Mouse (Mus musculus): Measurements from ENCODE around the gene Isy1. TPM values are rescaled to one million over a fixed set of nuclear protein-coding genes. Genes with fewer than 3 reads are reported as not detected.
"Not testable (repeated sequence)": the region's sequence is repeated elsewhere in the genome, so short reads cannot be mapped to it uniquely, and the experiment has no call there.

The Isy1 gene
- polyA plus RNA-seq, 2 experiments = 41.8 to 51.5 TPM

DNA sequence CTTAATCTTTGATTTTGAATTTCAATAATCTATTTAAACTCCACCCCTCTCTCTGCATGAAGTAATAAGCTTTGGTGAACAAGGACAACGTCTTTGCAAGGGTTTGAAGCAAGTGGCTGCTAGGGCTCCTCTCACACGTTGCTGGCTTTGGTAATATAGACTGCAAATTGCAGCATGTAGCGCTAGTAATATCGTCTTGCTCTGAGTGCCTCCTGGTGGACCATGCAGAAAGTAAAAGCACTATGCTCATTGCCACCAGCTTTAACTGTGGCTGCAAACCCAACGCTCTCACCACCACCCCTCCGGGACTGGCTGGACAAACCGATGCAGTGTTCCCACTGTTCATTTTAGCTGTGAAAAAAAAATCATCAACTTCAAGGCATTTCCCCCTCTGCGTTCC is 68.0 kb downstream of the Isy1 start:
- no peak for TF ChIP-seq POLR2A (IDR thresholded peaks at IDR 0.05; ENCODE audit: borderline replicate concordance, extremely low read depth, insufficient read depth, insufficient read length)
- H3K4me3 ChIP-seq (replicated peaks; ENCODE audit: low read length) = no peak overlapping the region
- H3K9me3 ChIP-seq (ENCODE audit: control insufficient read depth, low read length) = no peaks in the 10 kb centered on the region
- peak; percentile 15 for DNase-seq (ENCODE audit: low spot score)
- H3K9ac ChIP-seq (ENCODE audit: low read depth, low read length, severe bottlenecking) = no peak overlapping the region
- H3K4me1 ChIP-seq (ENCODE audit: control insufficient read depth, insufficient read depth, low read length) = no peaks in the 10 kb centered on the region
- no peaks in the 10 kb centered on the region for H3K36me3 ChIP-seq (ENCODE audit: control insufficient read depth, insufficient read depth, low read length)
- H3K4me2 ChIP-seq (replicated peaks; ENCODE audit: low read depth, low read length, severe bottlenecking) = no peak overlapping the region
- WGBS = 47% methylated on average over 8 of the region's 8 CpGs
- no peaks in the 10 kb centered on the region for H3K27me3 ChIP-seq (ENCODE audit: control insufficient read depth, insufficient read depth, low read length)
- ATAC-seq (ENCODE audit: low FRiP score, low read depth) = no peak
- no peak overlapping the region for H3K27ac ChIP-seq (replicated peaks; ENCODE audit: low read depth, low read length)

DNA sequence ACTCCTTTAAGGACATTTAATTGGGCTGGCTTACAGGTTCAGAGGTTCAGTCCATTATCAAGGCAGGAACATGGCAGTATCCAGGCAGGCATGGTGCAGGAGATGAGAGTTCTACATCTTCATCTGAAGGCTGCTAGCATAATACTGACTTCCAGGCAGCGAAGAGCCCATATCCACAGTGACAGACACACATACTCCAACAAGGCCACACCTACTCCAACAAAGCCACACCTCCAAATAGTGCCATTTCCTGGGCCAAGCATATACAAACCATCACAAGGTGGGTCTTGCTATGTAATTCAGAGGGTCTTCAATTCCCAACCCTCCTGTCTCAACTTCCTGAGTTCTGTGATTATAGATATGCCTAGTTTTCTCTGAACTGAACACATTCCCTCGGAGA is 74.3 kb downstream of the Isy1 start:
- 95% methylated on average over 2 of the region's 2 CpGs for WGBS
- H3K36me3 ChIP-seq (ENCODE audit: control insufficient read depth, insufficient read depth, low read length); H3K9me3 ChIP-seq (ENCODE audit: control insufficient read depth, low read length); H3K27ac ChIP-seq (replicated peaks; ENCODE audit: low read depth, low read length); H3K4me2 ChIP-seq (replicated peaks; ENCODE audit: low read depth, low read length, severe bottlenecking); H3K27me3 ChIP-seq (ENCODE audit: control insufficient read depth, insufficient read depth, low read length); H3K4me3 ChIP-seq (replicated peaks; ENCODE audit: low read length); H3K4me1 ChIP-seq (ENCODE audit: control insufficient read depth, insufficient read depth, low read length); H3K9ac ChIP-seq (ENCODE audit: low read depth, low read length, severe bottlenecking); DNase-seq (ENCODE audit: low spot score); ATAC-seq (ENCODE audit: low FRiP score, low read depth): not testable (repeated sequence)

Other genes starting within 250 kb of the Isy1 start
- 5.1 and 5.7 TPM in 2 replicates for gene Prokr1, start 248.1 kb downstream of the Isy1 start, polyA plus RNA-seq (2012; rRNA removed)
- 4.4 and 4.7 TPM in 2 replicates for gene Prokr1, start 248.1 kb downstream of the Isy1 start, polyA plus RNA-seq (2014; fragmentation: Nextera tagmentation; extraction: Ambion mirVana)
- 7.5 and 10.3 TPM in 2 replicates for gene Aplf, start 166.6 kb downstream of the Isy1 start, polyA plus RNA-seq (2012; rRNA removed)
- gene Aplf, start 166.6 kb downstream of the Isy1 start, polyA plus RNA-seq (2014; fragmentation: Nextera tagmentation; extraction: Ambion mirVana) = 14.3 and 16.2 TPM in 2 replicates
- 0.98 and 1.3 TPM in 2 replicates for gene Efcc1, start 107.9 kb downstream of the Isy1 start, polyA plus RNA-seq (2012; rRNA removed)
- 0.64 and 0.80 TPM in 2 replicates for gene Efcc1, start 107.9 kb downstream of the Isy1 start, polyA plus RNA-seq (2014; fragmentation: Nextera tagmentation; extraction: Ambion mirVana)
- 1.4 and 2.5 TPM in 2 replicates for gene Gp9, start 60.7 kb downstream of the Isy1 start, polyA plus RNA-seq (2012; rRNA removed)
- gene Gp9, start 60.7 kb downstream of the Isy1 start, polyA plus RNA-seq (2014; fragmentation: Nextera tagmentation; extraction: Ambion mirVana) = 1.9 and 2.0 TPM in 2 replicates
- 13.3 and 23.7 TPM in 2 replicates for gene Rab43, start 26.6 kb downstream of the Isy1 start, polyA plus RNA-seq (2012; rRNA removed)
- gene Rab43, start 26.6 kb downstream of the Isy1 start, polyA plus RNA-seq (2014; fragmentation: Nextera tagmentation; extraction: Ambion mirVana) = 14.3 and 15.1 TPM in 2 replicates
- gene Gm45140, start 3.0 kb downstream of the Isy1 start, polyA plus RNA-seq (2012; rRNA removed) = 4.5 and 9.1 TPM in 2 replicates
- 2.7 and 4.3 TPM in 2 replicates for gene Gm45140, start 3.0 kb downstream of the Isy1 start, polyA plus RNA-seq (2014; fragmentation: Nextera tagmentation; extraction: Ambion mirVana)
- 437 and 460 TPM in 2 replicates for gene Cnbp, start 12.3 kb upstream of the Isy1 start, polyA plus RNA-seq (2012; rRNA removed)
- gene Cnbp, start 12.3 kb upstream of the Isy1 start, polyA plus RNA-seq (2014; fragmentation: Nextera tagmentation; extraction: Ambion mirVana) = 1,093 and 1,108 TPM in 2 replicates
- 135 and 137 TPM in 2 replicates for gene Copg1, start 49.0 kb upstream of the Isy1 start, polyA plus RNA-seq (2012; rRNA removed)
- 177 and 186 TPM in 2 replicates for gene Copg1, start 49.0 kb upstream of the Isy1 start, polyA plus RNA-seq (2014; fragmentation: Nextera tagmentation; extraction: Ambion mirVana)
- gene Hmces, start 75.1 kb upstream of the Isy1 start, polyA plus RNA-seq (2012; rRNA removed) = 42.6 and 44.1 TPM in 2 replicates
- 48.9 and 59.0 TPM in 2 replicates for gene Hmces, start 75.1 kb upstream of the Isy1 start, polyA plus RNA-seq (2014; fragmentation: Nextera tagmentation; extraction: Ambion mirVana)
- 118 and 159 TPM in 2 replicates for gene H1fx, start 142.8 kb upstream of the Isy1 start, polyA plus RNA-seq (2012; rRNA removed)
- gene H1fx, start 142.8 kb upstream of the Isy1 start, polyA plus RNA-seq (2014; fragmentation: Nextera tagmentation; extraction: Ambion mirVana) = 61.9 and 80.5 TPM in 2 replicates
- gene Rab7, start 206.5 kb upstream of the Isy1 start, polyA plus RNA-seq (2012; rRNA removed) = 185 and 208 TPM in 2 replicates
- gene Rab7, start 206.5 kb upstream of the Isy1 start, polyA plus RNA-seq (2014; fragmentation: Nextera tagmentation; extraction: Ambion mirVana) = 217 and 225 TPM in 2 replicates
- 316 and 329 TPM in 2 replicates for gene Rpn1, start 245.7 kb upstream of the Isy1 start, polyA plus RNA-seq (2012; rRNA removed)
- gene Rpn1, start 245.7 kb upstream of the Isy1 start, polyA plus RNA-seq (2014; fragmentation: Nextera tagmentation; extraction: Ambion mirVana) = 381 and 396 TPM in 2 replicates

All from limb, embryonic 14.5 days (tissue).